Mouse (Mus musculus) mammary gland, adult 2 months (tissue): Measurements from ENCODE around the gene Map3k7cl. TPM values are rescaled to one million over a fixed set of nuclear protein-coding genes. Genes with fewer than 3 reads are reported as not detected.

Experiments used
- polyA plus RNA-seq: library from polyadenylated mRNA; depleted of rRNA; stranded (reverse); fragments of >200 nt; gene quantifications from 2 replicates; pipeline ENCODE4 v1.2.3, GENCODE M21; 2012; ENCODE audit warnings: low replicate concordance; rRNA removed

Gene Map3k7cl
- polyA plus RNA-seq: 0.74 and 2.4 TPM in 2 replicates

GRCm38 (mm10) chr16:87552907-87553691 is at the start of gene Map3k7cl:
Gene Map3k7cl (plus strand): TSS chr16:87553330.

Other genes with a start within 250 kb of the Map3k7cl start
- gene N6amt1, start 199.1 kb upstream of the Map3k7cl start, polyA plus RNA-seq: 6.2 and 8.9 TPM in 2 replicates
- 3.6 and 7.1 TPM in 2 replicates for gene Ltn1, start 120.7 kb upstream of the Map3k7cl start, polyA plus RNA-seq
- gene Rwdd2b, start 112.8 kb upstream of the Map3k7cl start, polyA plus RNA-seq: 2.4 and 4.6 TPM in 2 replicates
- 12.9 and 32.6 TPM in 2 replicates for gene Usp16, start 98.6 kb upstream of the Map3k7cl start, polyA plus RNA-seq
- 14.3 and 28.2 TPM in 2 replicates for gene Cct8, start 57.5 kb upstream of the Map3k7cl start, polyA plus RNA-seq
- gene Bach1, start 145.6 kb downstream of the Map3k7cl start, polyA plus RNA-seq: 8.8 and 9.3 TPM in 2 replicates